Mouse (Mus musculus) midbrain, embryonic 13.5 days (tissue): ENCODE measurements around the gene Tpd52l1. TPM values are rescaled to one million over a fixed set of nuclear protein-coding genes. Genes with fewer than 3 reads are reported as not detected.

Experiments used
- ATAC-seq: fragments of 200-750 bp; cut with Nextera tagmentation; 2 replicates; pipeline ENCODE4 v1.8.0; 2017; ENCODE audit warnings: mild to moderate bottlenecking, moderate TSS enrichment, moderate library complexity
- H3K27ac ChIP-seq: fragments of 300-500 bp; sonication (generic); 2 replicates; pipeline ENCODE4 v1.5.1; 2015; ENCODE audit warnings: inconsistent platforms, mild to moderate bottlenecking, moderate library complexity
- H3K27me3 ChIP-seq: fragments of 300-500 bp; sonication (generic); 2 replicates; pipeline ENCODE4 v1.6.1; 2015; ENCODE audit warnings: mild to moderate bottlenecking, inconsistent platforms
- H3K36me3 ChIP-seq: fragments of 300-500 bp; sonication (generic); 2 replicates; pipeline ENCODE4 v1.6.1; 2015; ENCODE audit warnings: mild to moderate bottlenecking, inconsistent platforms
- H3K4me1 ChIP-seq: fragments of 300-500 bp; sonication (generic); replicated peaks from 2 replicates; pipeline ENCODE4 v1.6.1; 2015; ENCODE audit warnings: inconsistent platforms
- H3K4me2 ChIP-seq: fragments of 300-500 bp; sonication (generic); replicated peaks from 2 replicates; pipeline ENCODE4 v1.6.1; 2015; ENCODE audit warnings: moderate library complexity, mild to moderate bottlenecking, inconsistent platforms
- H3K4me3 ChIP-seq: fragments of 300-500 bp; sonication (generic); replicated peaks from 2 replicates; pipeline ENCODE4 v1.5.1; 2015; ENCODE audit warnings: mild to moderate bottlenecking, inconsistent platforms
- H3K9ac ChIP-seq: fragments of 300-500 bp; sonication (generic); replicated peaks from 2 replicates; pipeline ENCODE4 v1.6.1; 2015; ENCODE audit warnings: mild to moderate bottlenecking, inconsistent platforms
- H3K9me3 ChIP-seq: fragments of 300-500 bp; sonication (generic); 2 replicates; pipeline ENCODE4 v1.6.1; 2016; ENCODE audit warnings: mild to moderate bottlenecking, inconsistent platforms
- WGBS: fragments of 180-500 bp; shearing (Covaris S2); methylation state at CpG from one replicate; pipeline ENCODE4 v1.1.7; 2015; 5-methylcytosine and 5-hydroxymethylcytosine counted together
- polyA plus RNA-seq: library from polyadenylated mRNA; unstranded; fragments of >200 nt; fragmentation: Nextera tagmentation; extraction: Ambion mirVana; gene quantifications from 2 replicates; pipeline ENCODE4 v1.2.1, GENCODE M21; 2015

Tpd52l1 gene
- 18.1 and 20.4 TPM in 2 replicates for polyA plus RNA-seq

DNA sequence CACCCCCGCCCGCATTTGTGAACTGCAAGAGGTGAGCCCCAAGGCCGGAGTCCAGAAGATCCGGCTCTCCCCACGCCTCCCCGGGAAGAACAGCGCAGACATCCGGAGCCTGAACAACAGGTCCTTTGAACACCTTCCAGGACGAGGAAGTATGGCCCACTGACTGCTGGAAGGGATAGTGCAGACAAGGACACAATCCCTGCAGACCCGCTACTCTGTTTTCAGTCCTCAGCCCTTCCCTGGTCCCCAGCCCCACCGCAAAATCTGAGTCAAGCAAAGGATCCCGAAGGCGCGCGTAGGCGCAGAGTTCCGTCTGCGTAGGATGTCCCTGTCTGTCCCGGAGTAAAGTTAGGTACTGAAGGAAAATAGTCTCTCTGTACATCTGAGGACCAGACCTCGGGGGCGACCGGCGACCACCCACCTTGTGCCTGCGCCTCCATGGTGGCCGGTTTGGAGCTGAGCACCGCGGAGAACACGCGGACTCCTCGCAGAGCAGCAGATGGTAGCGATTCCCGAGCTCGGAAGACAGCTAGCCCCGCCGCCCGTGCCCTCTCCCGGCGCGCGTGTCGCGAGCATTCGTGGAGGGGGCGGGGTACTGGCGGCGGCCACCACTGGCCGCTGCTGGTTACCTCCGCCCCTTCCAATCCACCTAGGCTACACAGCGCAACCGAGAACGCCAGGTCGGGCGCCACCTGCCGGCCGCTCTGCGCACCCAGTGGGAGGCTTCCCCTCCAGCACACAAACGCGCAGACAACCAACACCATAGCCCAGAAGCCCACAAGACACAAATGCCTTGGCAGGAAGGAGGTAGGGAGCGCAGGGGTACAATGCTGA lies at the start of gene Tpd52l1:
Gene Tpd52l1, minus strand, starts transcription at position 668 of the 834 bp plus-strand sequence.
- Histone ChIP-seq H3K27ac (no peak within 1 kb of the TSS), H3K4me3 (peak within 1 kb of the TSS; percentile 65), H3K9ac (peak within 1 kb of the TSS; percentile 68), H3K27me3 (0 out of 2 replicates have a peak, but pooled peaks cover 4% of the 10 kb centered on the region), H3K4me2 (peak within 1 kb of the TSS; percentile 80), H3K9me3 (no peaks in the 10 kb centered on the region), H3K4me1 (peaks cover 3% of the 10 kb centered on the region; the same call in 1 of the 2 replicates), H3K36me3 (no peaks in the 10 kb centered on the region)
- WGBS, result 2% methylated on average over 56 of the region's 59 CpGs
- ATAC-seq, result peak; percentile 100

DNA sequence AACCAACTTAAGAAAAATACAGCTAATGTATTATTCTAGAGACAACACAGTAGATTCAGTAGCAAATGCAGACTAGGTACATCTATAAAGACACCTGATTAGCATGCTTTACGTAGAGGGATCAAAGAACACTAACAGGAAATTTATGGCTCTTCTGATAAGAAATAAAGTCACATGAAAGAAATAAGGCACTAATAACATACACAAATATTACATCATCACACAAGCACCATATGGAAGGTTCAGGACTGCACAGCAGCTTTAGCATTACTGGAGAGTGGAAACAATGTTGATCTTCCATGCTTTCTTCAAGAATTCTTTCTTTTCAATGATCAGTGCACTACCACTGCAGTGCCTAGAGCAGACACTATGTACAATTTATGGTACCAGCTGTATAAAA lies 48.5 kb upstream of the Tpd52l1 start:
- Histone ChIP-seq H3K27ac (no peak overlapping the region), H3K4me3 (no peak overlapping the region), H3K4me2 (no peak overlapping the region), H3K9ac (no peak overlapping the region), H3K4me1 (no peaks in the 10 kb centered on the region), H3K9me3 (no peaks in the 10 kb centered on the region), H3K36me3 (no peaks in the 10 kb centered on the region), H3K27me3 (no peaks in the 10 kb centered on the region)
- no peak for ATAC-seq
- 95% methylated on average over 1 of the region's 1 CpGs for WGBS

DNA sequence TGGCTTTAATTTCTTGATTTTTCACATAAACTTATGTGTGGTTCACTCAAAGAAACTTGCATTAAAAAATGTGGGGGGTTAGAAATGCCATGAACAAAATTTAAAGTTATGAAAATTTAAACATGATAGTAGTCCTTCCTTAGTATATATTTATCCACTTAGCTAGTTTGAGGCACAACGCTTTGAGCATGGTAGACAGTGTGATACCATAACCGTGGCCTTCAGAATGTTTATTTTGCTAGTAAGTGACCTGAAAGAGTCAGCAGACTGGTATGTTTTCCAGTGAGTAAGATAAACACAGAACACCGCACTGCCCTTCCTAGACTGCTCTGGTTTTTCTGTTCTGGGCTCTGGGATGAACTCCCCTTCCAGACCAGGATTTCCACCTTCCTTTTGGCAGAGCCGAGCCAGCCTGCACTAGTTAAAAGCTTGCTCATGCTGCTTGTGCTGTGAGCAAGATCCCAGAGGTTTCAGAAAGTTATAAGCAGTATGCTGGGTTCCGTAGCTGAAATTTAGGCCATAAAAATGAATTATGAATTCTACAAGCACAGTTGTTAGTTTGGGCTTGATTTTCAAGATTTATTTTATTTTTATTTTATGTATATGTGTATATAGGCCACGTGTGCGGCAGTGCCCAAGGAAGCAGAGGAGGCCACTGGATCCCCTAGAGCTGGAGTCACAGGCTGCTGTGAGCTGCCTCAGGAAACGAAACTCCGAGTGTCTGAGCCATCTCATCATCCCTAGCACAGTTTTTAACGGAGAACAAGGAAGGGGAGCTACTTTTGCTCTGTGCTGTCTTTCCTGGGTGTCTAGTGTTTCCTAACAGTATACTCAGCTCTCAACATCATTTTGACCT lies 21.5 kb upstream of the Tpd52l1 start:
- 84% methylated on average over 10 of the region's 10 CpGs for WGBS
- Histone ChIP-seq H3K9ac (no peak overlapping the region), H3K4me2 (no peak overlapping the region), H3K4me3 (no peak overlapping the region), H3K4me1 (no peaks in the 10 kb centered on the region), H3K9me3 (no peaks in the 10 kb centered on the region), H3K27me3 (no peaks in the 10 kb centered on the region), H3K27ac (no peak overlapping the region), H3K36me3 (no peaks in the 10 kb centered on the region)
- no peak for ATAC-seq

DNA sequence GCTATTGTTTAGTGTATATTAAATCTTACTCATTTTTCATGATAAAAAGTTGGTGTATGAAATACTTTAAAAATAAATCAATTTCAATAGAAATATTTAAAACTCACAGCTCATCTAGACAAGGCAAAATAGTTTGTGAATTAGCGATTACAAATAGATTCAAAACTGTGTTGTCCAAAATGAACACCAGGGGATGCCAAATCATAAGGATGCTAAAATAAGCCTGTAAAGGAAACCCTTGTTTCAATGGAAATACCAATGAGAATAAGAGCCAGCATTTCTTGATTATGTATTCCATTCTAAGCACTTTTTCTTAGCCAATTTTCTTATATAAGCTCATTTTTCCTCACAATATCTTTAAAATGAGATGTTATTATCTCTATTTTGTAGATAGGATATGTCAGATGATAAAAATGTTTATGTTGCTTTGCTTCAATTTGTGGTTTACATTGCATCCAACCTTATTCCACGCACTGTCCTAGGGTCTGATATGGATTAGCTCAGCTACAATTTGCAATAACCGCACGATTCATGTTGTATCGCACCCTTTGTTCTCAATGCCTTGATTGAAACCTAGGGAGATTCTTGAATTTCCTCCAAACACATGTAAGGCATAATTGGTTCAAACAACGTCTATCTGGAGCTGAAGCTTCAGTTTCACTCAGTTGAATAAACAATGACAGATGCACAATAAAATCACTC lies 20.2 kb upstream of the Tpd52l1 start:
- Histone ChIP-seq H3K27me3 (no peaks in the 10 kb centered on the region), H3K36me3 (no peaks in the 10 kb centered on the region), H3K4me2 (no peak overlapping the region), H3K27ac (no peak overlapping the region), H3K9me3 (no peaks in the 10 kb centered on the region), H3K9ac (no peak overlapping the region), H3K4me1 (no peaks in the 10 kb centered on the region), H3K4me3 (no peak overlapping the region)
- 90% methylated on average over 6 of the region's 6 CpGs for WGBS
- no peak for ATAC-seq

DNA sequence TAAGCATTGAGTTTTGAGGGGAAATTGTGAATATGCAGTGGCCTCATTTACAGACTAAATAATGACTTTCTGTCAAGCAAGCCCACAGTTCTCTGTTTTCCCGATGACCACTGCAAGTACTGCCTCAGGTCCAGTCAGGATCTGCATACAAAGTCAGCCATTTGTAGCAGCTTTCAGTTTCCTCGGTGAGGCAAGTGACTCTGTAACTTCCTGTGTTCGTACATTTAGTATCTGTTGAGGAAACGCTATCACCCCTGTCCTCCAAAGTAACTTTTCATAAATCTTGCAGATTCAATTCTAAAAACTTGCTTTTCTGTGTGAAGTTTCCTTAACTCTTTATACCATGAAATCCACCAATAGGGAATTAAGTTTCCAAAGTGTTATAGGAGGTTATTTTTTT lies 19.7 kb upstream of the Tpd52l1 start:
- Histone ChIP-seq H3K4me3 (no peak overlapping the region), H3K27ac (no peak overlapping the region), H3K9me3 (no peaks in the 10 kb centered on the region), H3K27me3 (no peaks in the 10 kb centered on the region), H3K36me3 (no peaks in the 10 kb centered on the region), H3K9ac (no peak overlapping the region), H3K4me2 (no peak overlapping the region), H3K4me1 (no peaks in the 10 kb centered on the region)
- ATAC-seq, result no peak
- 81% methylated on average over 4 of the region's 4 CpGs for WGBS

DNA sequence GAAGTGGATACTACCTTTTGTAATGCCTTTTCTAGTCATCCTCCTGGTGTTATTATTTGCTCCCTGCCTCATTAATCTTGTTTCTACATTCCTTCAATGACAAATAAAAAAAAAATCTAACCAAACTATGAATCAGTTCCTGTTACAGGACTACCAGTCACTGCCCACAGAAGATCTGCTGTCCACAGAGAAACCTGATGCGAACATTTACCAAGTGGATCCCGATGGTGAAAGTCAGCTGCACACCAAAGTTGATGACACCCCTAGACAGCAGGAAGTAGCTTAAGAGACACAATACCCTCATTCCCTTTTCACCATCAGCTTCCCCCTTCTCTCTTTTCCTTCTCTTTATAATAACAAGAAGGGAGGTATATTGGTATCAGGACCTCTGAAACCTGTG lies 17.3 kb upstream of the Tpd52l1 start:
- no peak overlapping the region for H3K9ac ChIP-seq
- no peak overlapping the region for H3K27ac ChIP-seq
- H3K36me3 ChIP-seq, result no peaks in the 10 kb centered on the region
- H3K27me3 ChIP-seq, result no peaks in the 10 kb centered on the region
- H3K4me1 ChIP-seq, result no peaks in the 10 kb centered on the region
- no peak overlapping the region for H3K4me3 ChIP-seq
- no peaks in the 10 kb centered on the region for H3K9me3 ChIP-seq
- 94% methylated on average over 2 of the region's 2 CpGs for WGBS
- no peak for ATAC-seq
- no peak overlapping the region for H3K4me2 ChIP-seq

DNA sequence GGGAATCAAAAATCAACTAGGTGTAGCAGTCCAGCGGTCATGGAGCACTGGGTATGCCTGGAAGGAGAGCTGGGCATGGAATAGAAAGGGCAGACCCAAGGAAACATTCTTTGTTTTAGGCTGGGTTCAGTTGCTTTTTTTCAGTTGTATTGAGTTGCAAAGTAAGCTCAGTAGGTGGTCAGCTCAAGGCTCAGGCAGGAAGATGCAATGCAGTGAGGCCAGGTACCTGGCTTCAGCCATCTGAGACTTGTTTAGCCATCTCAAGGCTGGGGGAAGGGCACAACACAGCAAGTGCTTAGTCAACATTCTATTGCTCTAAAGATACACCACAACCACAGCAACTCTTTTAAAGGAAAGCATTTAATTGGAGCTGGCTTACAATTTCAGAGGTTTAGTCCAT lies 11.0 kb upstream of the Tpd52l1 start:
- H3K4me2 ChIP-seq, result no peak overlapping the region
- no peaks in the 10 kb centered on the region for H3K36me3 ChIP-seq
- no peak overlapping the region for H3K4me3 ChIP-seq
- H3K9me3 ChIP-seq, result no peaks in the 10 kb centered on the region
- no peaks in the 10 kb centered on the region for H3K27me3 ChIP-seq
- H3K27ac ChIP-seq, result no peak overlapping the region
- WGBS, result 44% methylated on average over 1 of the region's 1 CpGs
- no peak overlapping the region for H3K9ac ChIP-seq
- H3K4me1 ChIP-seq, result no peaks in the 10 kb centered on the region
- no peak for ATAC-seq

DNA sequence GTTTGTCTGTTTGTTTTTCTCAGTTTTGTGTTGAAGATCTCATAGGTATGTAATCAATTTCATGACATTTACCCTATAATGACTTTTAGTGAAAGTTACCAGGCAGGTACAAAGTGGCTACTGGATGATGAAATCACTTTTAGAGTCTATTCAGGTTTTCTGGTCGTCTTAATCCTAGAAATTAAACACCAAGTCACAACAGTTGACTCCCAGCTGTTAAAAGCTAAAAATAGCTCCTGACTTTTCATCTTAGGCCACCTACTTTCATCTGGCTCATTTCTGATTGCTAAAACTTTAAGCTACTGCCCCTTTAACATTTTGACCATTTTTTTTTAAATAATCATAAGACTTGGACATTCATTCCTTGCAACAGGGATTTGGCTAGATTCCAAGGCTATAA lies 1.3 kb upstream of the Tpd52l1 start:
- Histone ChIP-seq H3K27ac (no peak overlapping the region), H3K36me3 (no peaks in the 10 kb centered on the region), H3K4me3 (no peak overlapping the region), H3K27me3 (0 out of 2 replicates have a peak, but pooled peaks cover 4% of the 10 kb centered on the region), H3K4me2 (no peak overlapping the region), H3K9ac (no peak overlapping the region), H3K9me3 (no peaks in the 10 kb centered on the region), H3K4me1 (peaks cover 3% of the 10 kb centered on the region; the same call in 1 of the 2 replicates)
- no peak for ATAC-seq
- 46% methylated on average over 1 of the region's 1 CpGs for WGBS

DNA sequence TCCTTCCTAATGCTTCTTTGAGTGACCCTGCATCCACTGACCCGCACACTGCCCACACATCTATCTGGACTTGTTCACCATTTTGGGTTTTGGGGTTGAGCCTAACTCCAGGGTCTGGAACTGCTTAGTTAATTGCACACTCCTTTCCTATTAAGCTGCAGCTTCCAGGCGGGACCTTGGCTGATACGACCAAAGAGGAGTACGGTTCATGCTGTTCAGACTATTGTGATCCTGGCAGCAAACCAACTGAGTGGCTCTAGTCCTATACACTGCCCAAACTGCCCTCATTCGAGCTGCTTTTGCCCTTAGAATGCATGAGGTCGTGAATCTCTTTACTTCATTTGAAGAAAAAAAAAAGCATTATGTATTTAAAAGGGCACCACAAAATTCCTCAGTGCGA lies 1.6 kb downstream of the Tpd52l1 start:
- Histone ChIP-seq H3K36me3 (no peaks in the 10 kb centered on the region), H3K9me3 (no peaks in the 10 kb centered on the region), H3K4me1 (peaks cover 3% of the 10 kb centered on the region; the same call in 1 of the 2 replicates), H3K27me3 (0 out of 2 replicates have a peak, but pooled peaks cover 4% of the 10 kb centered on the region), H3K4me2 (no peak overlapping the region), H3K27ac (no peak overlapping the region), H3K4me3 (no peak overlapping the region), H3K9ac (no peak overlapping the region)
- 71% methylated on average over 7 of the region's 7 CpGs for WGBS
- ATAC-seq, result no peak

DNA sequence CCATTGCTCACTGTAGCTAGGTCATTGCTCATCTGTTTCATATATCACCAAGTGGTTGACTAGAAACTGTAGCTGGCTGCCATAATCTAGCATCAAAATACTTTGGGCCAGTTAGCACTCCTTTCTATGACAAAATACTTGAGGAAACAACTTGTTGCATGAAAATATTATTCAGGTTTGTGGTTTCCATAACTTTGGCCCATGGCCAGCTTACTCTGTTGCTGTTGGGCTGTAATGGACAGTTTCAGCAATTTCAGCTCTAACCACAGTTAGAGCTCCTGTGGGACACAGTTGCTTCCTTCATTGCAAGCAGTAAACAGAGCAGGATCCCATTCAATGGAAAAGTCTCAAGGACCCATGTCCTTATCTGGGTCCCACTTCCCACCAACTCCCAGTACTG lies 4.3 kb downstream of the Tpd52l1 start:
- peaks cover 3% of the 10 kb centered on the region; the same call in 1 of the 2 replicates for H3K4me1 ChIP-seq
- H3K27me3 ChIP-seq, result 0 out of 2 replicates have a peak, but pooled peaks cover 4% of the 10 kb centered on the region
- H3K4me2 ChIP-seq, result no peak overlapping the region
- H3K36me3 ChIP-seq, result no peaks in the 10 kb centered on the region
- H3K9me3 ChIP-seq, result no peaks in the 10 kb centered on the region
- H3K4me3 ChIP-seq, result no peak overlapping the region
- H3K9ac ChIP-seq, result no peak overlapping the region
- ATAC-seq, result no peak
- no peak overlapping the region for H3K27ac ChIP-seq

DNA sequence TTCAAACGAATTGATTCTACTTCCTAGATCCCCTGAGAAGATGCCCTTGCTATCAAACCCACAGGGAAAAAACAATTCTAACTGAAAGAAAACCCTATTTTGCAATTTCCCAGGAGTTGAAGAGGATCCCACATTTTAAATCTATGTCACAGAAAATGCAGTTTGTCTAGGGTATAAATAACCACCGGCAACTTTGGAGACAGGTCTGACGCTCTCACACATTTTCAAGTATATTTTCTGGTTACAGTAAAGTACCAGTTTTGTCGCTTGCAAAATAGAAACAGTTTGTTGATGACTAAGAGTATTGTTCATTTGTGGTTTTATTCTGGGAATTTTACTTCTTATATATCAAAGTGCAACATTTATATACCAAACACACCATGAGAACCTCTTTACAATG lies 9.7 kb downstream of the Tpd52l1 start:
- Histone ChIP-seq H3K36me3 (no peaks in the 10 kb centered on the region), H3K9ac (no peak overlapping the region), H3K9me3 (no peaks in the 10 kb centered on the region), H3K4me3 (no peak overlapping the region), H3K27me3 (no peaks in the 10 kb centered on the region), H3K4me2 (no peak overlapping the region), H3K27ac (no peak overlapping the region), H3K4me1 (no peaks in the 10 kb centered on the region)
- WGBS, result 81% methylated on average over 4 of the region's 4 CpGs
- ATAC-seq, result no peak

DNA sequence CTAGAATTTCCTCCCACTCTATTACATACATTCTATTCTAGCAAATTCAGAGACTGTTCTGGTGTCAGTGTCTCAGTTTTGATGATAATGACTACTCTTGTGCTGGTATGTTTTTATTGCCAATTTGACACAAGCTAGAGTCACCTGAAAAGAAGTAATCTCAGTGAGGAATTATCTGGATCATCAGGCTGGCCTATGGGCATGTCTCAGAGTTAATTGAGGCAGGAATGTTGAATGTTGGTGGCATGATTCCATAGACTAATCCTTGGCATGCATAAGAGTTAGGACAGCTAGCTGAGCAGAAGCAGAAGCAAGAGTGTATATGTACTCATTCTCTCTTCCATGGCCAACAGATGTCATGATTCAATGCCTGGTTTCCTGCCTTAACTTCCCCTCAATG lies 27.8 kb downstream of the Tpd52l1 start:
- Histone ChIP-seq H3K4me1 (no peaks in the 10 kb centered on the region), H3K4me2 (no peak overlapping the region), H3K4me3 (no peak overlapping the region), H3K27ac (no peak overlapping the region), H3K36me3 (no peaks in the 10 kb centered on the region), H3K27me3 (no peaks in the 10 kb centered on the region), H3K9me3 (no peaks in the 10 kb centered on the region), H3K9ac (no peak overlapping the region)
- no peak for ATAC-seq
